Mouse (Mus musculus): ENCODE measurements around the gene Vwc2l. TPM values are rescaled to one million over a fixed set of nuclear protein-coding genes. Genes with fewer than 3 reads are reported as not detected.

The Vwc2l gene
- polyA plus RNA-seq, 1 experiment from 2014 or later, result not detected

- H3K4me1 ChIP-seq, result no peaks in the 10 kb centered on the region
- H3K9me3 ChIP-seq, result no peaks in the 10 kb centered on the region
- H3K4me3 ChIP-seq, result no peak overlapping the region
- no peak for ATAC-seq (ENCODE audit: insufficient number of reproducible peaks, insufficient read depth, low FRiP score, low TSS enrichment, low read depth)
- H3K27ac ChIP-seq, result no peak overlapping the region
- H3K4me2 ChIP-seq, result no peak overlapping the region
- H3K36me3 ChIP-seq, result no peaks in the 10 kb centered on the region
- no peak overlapping the region for H3K9ac ChIP-seq
- H3K27me3 ChIP-seq, result no peaks in the 10 kb centered on the region
Observed at GRCm38 (mm10) chr1:70845276-70845675, 119.8 kb downstream of the Vwc2l start.

GRCm38 (mm10) chr1:70851633-70852390 lies 126.3 kb downstream of the Vwc2l start:
- 73% methylated on average over 12 of the region's 12 CpGs for WGBS
- Histone ChIP-seq H3K9me3 (no peaks in the 10 kb centered on the region), H3K9ac (no peak overlapping the region), H3K27ac (no peak overlapping the region), H3K4me3 (no peak overlapping the region), H3K36me3 (no peaks in the 10 kb centered on the region), H3K4me1 (no peaks in the 10 kb centered on the region), H3K27me3 (no peaks in the 10 kb centered on the region), H3K4me2 (no peak overlapping the region)
- no peak for ATAC-seq (ENCODE audit: insufficient number of reproducible peaks, insufficient read depth, low FRiP score, low TSS enrichment, low read depth)

- Histone ChIP-seq H3K27me3 (no peaks in the 10 kb centered on the region), H3K4me1 (no peaks in the 10 kb centered on the region), H3K4me3 (no peak overlapping the region), H3K4me2 (no peak overlapping the region), H3K9me3 (no peaks in the 10 kb centered on the region), H3K27ac (no peak overlapping the region), H3K36me3 (no peaks in the 10 kb centered on the region), H3K9ac (no peak overlapping the region)
- ATAC-seq (ENCODE audit: insufficient number of reproducible peaks, insufficient read depth, low FRiP score, low TSS enrichment, low read depth), result no peak
- 73% methylated on average over 11 of the region's 11 CpGs for WGBS
Observed at GRCm38 (mm10) chr1:70853446-70853845, 127.9 kb downstream of the Vwc2l start.

GRCm38 (mm10) chr1:70855912-70856311 lies 130.4 kb downstream of the Vwc2l start:
- Histone ChIP-seq H3K9me3 (no peaks in the 10 kb centered on the region), H3K4me3 (no peak overlapping the region), H3K27me3 (no peaks in the 10 kb centered on the region), H3K4me2 (no peak overlapping the region), H3K9ac (no peak overlapping the region), H3K4me1 (no peaks in the 10 kb centered on the region), H3K27ac (no peak overlapping the region), H3K36me3 (no peaks in the 10 kb centered on the region)
- no peak for ATAC-seq (ENCODE audit: insufficient number of reproducible peaks, insufficient read depth, low FRiP score, low TSS enrichment, low read depth)
- 73% methylated on average over 5 of the region's 5 CpGs for WGBS

GRCm38 (mm10) chr1:70861672-70862071 lies 136.2 kb downstream of the Vwc2l start:
- Histone ChIP-seq H3K27ac (no peak overlapping the region), H3K27me3 (no peaks in the 10 kb centered on the region), H3K4me1 (no peaks in the 10 kb centered on the region), H3K9ac (no peak overlapping the region), H3K4me2 (no peak overlapping the region), H3K4me3 (no peak overlapping the region), H3K9me3 (no peaks in the 10 kb centered on the region), H3K36me3 (no peaks in the 10 kb centered on the region)
- 48% methylated on average over 2 of the region's 2 CpGs for WGBS
- no peak for ATAC-seq (ENCODE audit: insufficient number of reproducible peaks, insufficient read depth, low FRiP score, low TSS enrichment, low read depth)

- Histone ChIP-seq H3K4me3 (no peak overlapping the region), H3K36me3 (no peaks in the 10 kb centered on the region), H3K4me2 (no peak overlapping the region), H3K9ac (no peak overlapping the region), H3K4me1 (no peaks in the 10 kb centered on the region), H3K9me3 (no peaks in the 10 kb centered on the region), H3K27ac (no peak overlapping the region), H3K27me3 (no peaks in the 10 kb centered on the region)
- no peak for ATAC-seq (ENCODE audit: insufficient number of reproducible peaks, insufficient read depth, low FRiP score, low TSS enrichment, low read depth)
- 69% methylated on average over 5 of the region's 5 CpGs for WGBS
Observed at GRCm38 (mm10) chr1:70866137-70866536, 140.6 kb downstream of the Vwc2l start.

GRCm38 (mm10) chr1:70880496-70880895 lies 155.0 kb downstream of the Vwc2l start:
- Histone ChIP-seq H3K36me3 (no peaks in the 10 kb centered on the region), H3K4me2 (no peak overlapping the region), H3K4me3 (no peak overlapping the region), H3K9me3 (no peaks in the 10 kb centered on the region), H3K27me3 (no peaks in the 10 kb centered on the region), H3K9ac (no peak overlapping the region), H3K27ac (no peak overlapping the region), H3K4me1 (no peaks in the 10 kb centered on the region)
- WGBS, result 85% methylated on average over 2 of the region's 2 CpGs
- ATAC-seq (ENCODE audit: insufficient number of reproducible peaks, insufficient read depth, low FRiP score, low TSS enrichment, low read depth), result no peak

GRCm38 (mm10) chr1:70881269-70881668 lies 155.8 kb downstream of the Vwc2l start:
- no peak overlapping the region for H3K27ac ChIP-seq
- H3K36me3 ChIP-seq, result no peaks in the 10 kb centered on the region
- H3K4me1 ChIP-seq, result no peaks in the 10 kb centered on the region
- no peak overlapping the region for H3K4me2 ChIP-seq
- H3K27me3 ChIP-seq, result no peaks in the 10 kb centered on the region
- no peaks in the 10 kb centered on the region for H3K9me3 ChIP-seq
- no peak overlapping the region for H3K4me3 ChIP-seq
- ATAC-seq (ENCODE audit: insufficient number of reproducible peaks, insufficient read depth, low FRiP score, low TSS enrichment, low read depth), result no peak
- 82% methylated on average over 3 of the region's 3 CpGs for WGBS
- no peak overlapping the region for H3K9ac ChIP-seq

- Histone ChIP-seq H3K4me3 (no peak overlapping the region), H3K4me1 (no peaks in the 10 kb centered on the region), H3K9ac (no peak overlapping the region), H3K27ac (no peak overlapping the region), H3K9me3 (no peaks in the 10 kb centered on the region), H3K36me3 (no peaks in the 10 kb centered on the region), H3K27me3 (no peaks in the 10 kb centered on the region), H3K4me2 (no peak overlapping the region)
- ATAC-seq (ENCODE audit: insufficient number of reproducible peaks, insufficient read depth, low FRiP score, low TSS enrichment, low read depth), result no peak
- WGBS, result 83% methylated on average over 4 of the region's 4 CpGs
Observed at GRCm38 (mm10) chr1:70884156-70884555, 158.6 kb downstream of the Vwc2l start.

GRCm38 (mm10) chr1:70902311-70902710 lies 176.8 kb downstream of the Vwc2l start:
- no peak overlapping the region for H3K27ac ChIP-seq
- no peaks in the 10 kb centered on the region for H3K9me3 ChIP-seq
- H3K27me3 ChIP-seq, result no peaks in the 10 kb centered on the region
- H3K4me3 ChIP-seq, result no peak overlapping the region
- WGBS, result 66% methylated on average over 3 of the region's 3 CpGs
- no peaks in the 10 kb centered on the region for H3K36me3 ChIP-seq
- H3K4me2 ChIP-seq, result no peak overlapping the region
- H3K9ac ChIP-seq, result no peak overlapping the region
- no peaks in the 10 kb centered on the region for H3K4me1 ChIP-seq
- no peak for ATAC-seq (ENCODE audit: insufficient number of reproducible peaks, insufficient read depth, low FRiP score, low TSS enrichment, low read depth)

- WGBS, result 96% methylated on average over 2 of the region's 2 CpGs
- Histone ChIP-seq H3K9ac (no peak overlapping the region), H3K27ac (no peak overlapping the region), H3K36me3 (no peaks in the 10 kb centered on the region), H3K4me2 (no peak overlapping the region), H3K27me3 (no peaks in the 10 kb centered on the region), H3K4me3 (no peak overlapping the region), H3K9me3 (no peaks in the 10 kb centered on the region), H3K4me1 (no peaks in the 10 kb centered on the region)
- no peak for ATAC-seq (ENCODE audit: insufficient number of reproducible peaks, insufficient read depth, low FRiP score, low TSS enrichment, low read depth)
Observed at GRCm38 (mm10) chr1:70907366-70907765, 181.9 kb downstream of the Vwc2l start.

GRCm38 (mm10) chr1:70911235-70911634 lies 185.7 kb downstream of the Vwc2l start:
- Histone ChIP-seq H3K36me3 (no peaks in the 10 kb centered on the region), H3K9me3 (no peaks in the 10 kb centered on the region), H3K4me2 (no peak overlapping the region), H3K9ac (no peak overlapping the region), H3K27ac (no peak overlapping the region), H3K4me1 (no peaks in the 10 kb centered on the region), H3K4me3 (no peak overlapping the region), H3K27me3 (no peaks in the 10 kb centered on the region)
- no peak for ATAC-seq (ENCODE audit: insufficient number of reproducible peaks, insufficient read depth, low FRiP score, low TSS enrichment, low read depth)
- 71% methylated on average over 4 of the region's 4 CpGs for WGBS
